Comparison of ENCODE assay signal across 15 mouse cellular contexts in genomic region chr8:120004705-120005381, GRCm38 (mm10). TPM values are rescaled to one million over a fixed set of nuclear protein-coding genes. Genes with fewer than 3 reads are reported as not detected.
A peak's percentile ranks its signal among the peaks of the same experiment; 100 is the strongest.
DNase-seq lines count a peak whose midpoint lies in the region; ATAC-seq and TF ChIP-seq lines count a peak whose summit lies in the region.
"Had no signal": no experiment of that assay in that cellular context is flagged by ENCODE, and none has a peak within 500 bp of the region (broad histone marks: within the 10 kb centered on the region; RNA-seq: fewer than 3 reads in every experiment).

No protein-coding gene starts in this region.

- no peak overlapping the region for H3K4me3 ChIP-seq in heart, embryonic 10.5 days
- no peak overlapping the region for H3K4me3 ChIP-seq in liver, embryonic 11.5 days (ENCODE audit: low read depth, low read length)
- no peak overlapping the region for H3K4me3 ChIP-seq in liver, postnatal 0 days (ENCODE audit: low read depth, low read length)
- H3K4me3 ChIP-seq in neural tube, embryonic 12.5 days = no peak overlapping the region
- H3K4me3 ChIP-seq: forebrain, embryonic 12.5 days; heart, embryonic 12.5 days; midbrain, embryonic 12.5 days; neural tube, embryonic 13.5 days had no signal

- no peak for DNase-seq in heart, embryonic 10.5 days (ENCODE audit: low spot score)
- no peak for DNase-seq in heart, adult 9 months (ENCODE audit: low spot score in 2 of 2)
- no peak for DNase-seq in liver, embryonic 11.5 days (ENCODE audit: low spot score)
- DNase-seq in liver, postnatal 0 days = no peak
- peak; percentile 62 for DNase-seq in hindlimb bud, embryonic 11.5 days (ENCODE audit: extremely low spot score, low read depth, low spot score)
- DNase-seq in adrenal gland, postnatal 36 days = no peak
- DNase-seq: cerebellum, adult 9-10 months; thymus, adult 18-20 months had no signal

- WGBS in heart, embryonic 10.5 days = 65% methylated on average over 2 of the region's 2 CpGs
- 59% methylated on average over 2 of the region's 2 CpGs for WGBS in liver, embryonic 11.5 days
- 61% methylated on average over 2 of the region's 2 CpGs for WGBS in liver, postnatal 0 days (ENCODE audit: insufficient replicate concordance)
- 45% methylated on average over 2 of the region's 2 CpGs for WGBS in neural tube, embryonic 12.5 days

- H3K27me3 ChIP-seq in heart, embryonic 10.5 days (ENCODE audit: insufficient read depth, poor library complexity, severe bottlenecking) = peaks cover 15% of the 10 kb centered on the region
- no peaks in the 10 kb centered on the region for H3K27me3 ChIP-seq in liver, embryonic 11.5 days (replicated peaks; ENCODE audit: control insufficient read depth, insufficient read depth, low read length)
- no peaks in the 10 kb centered on the region for H3K27me3 ChIP-seq in liver, postnatal 0 days (ENCODE audit: insufficient read depth, low read length)
- H3K27me3 ChIP-seq in neural tube, embryonic 12.5 days (replicated peaks) = no peaks in the 10 kb centered on the region
- H3K27me3 ChIP-seq: midbrain, embryonic 12.5 days; neural tube, embryonic 13.5 days had no signal

- H3K9ac ChIP-seq in liver, embryonic 11.5 days (ENCODE audit: low read depth, low read length) = no peak overlapping the region
- H3K9ac ChIP-seq in liver, postnatal 0 days (replicated peaks) = no peak overlapping the region
- H3K9ac ChIP-seq in neural tube, embryonic 12.5 days = no peak overlapping the region
- H3K9ac ChIP-seq: forebrain, embryonic 12.5 days; heart, embryonic 12.5 days; hindbrain, embryonic 14.5 days; midbrain, embryonic 12.5 days; neural tube, embryonic 13.5 days had no signal

- no peaks in the 10 kb centered on the region for H3K36me3 ChIP-seq in heart, embryonic 10.5 days
- no peaks in the 10 kb centered on the region for H3K36me3 ChIP-seq in liver, embryonic 11.5 days (ENCODE audit: control insufficient read depth, insufficient read depth, low read length)
- no peaks in the 10 kb centered on the region for H3K36me3 ChIP-seq in liver, postnatal 0 days (replicated peaks; ENCODE audit: insufficient read depth, low read length)
- H3K36me3 ChIP-seq in neural tube, embryonic 12.5 days = no peaks in the 10 kb centered on the region
- H3K36me3 ChIP-seq: forebrain, embryonic 12.5 days; heart, embryonic 12.5 days; midbrain, embryonic 12.5 days; neural tube, embryonic 13.5 days had no signal

- peak overlapping the region; percentile 50; the same call in 1 of the 2 replicates for H3K27ac ChIP-seq in heart, embryonic 10.5 days
- peak overlapping the region; percentile 19; the same call in 1 of the 2 replicates for H3K27ac ChIP-seq in liver, embryonic 11.5 days (ENCODE audit: low read depth, low read length)
- H3K27ac ChIP-seq in liver, postnatal 0 days (ENCODE audit: low read depth) = no peak overlapping the region
- no peak overlapping the region for H3K27ac ChIP-seq in neural tube, embryonic 12.5 days
- H3K27ac ChIP-seq: forebrain, embryonic 12.5 days; hindbrain, embryonic 14.5 days; neural tube, embryonic 13.5 days had no signal

- no peak overlapping the region for H3K4me2 ChIP-seq in liver, embryonic 11.5 days
- no peak overlapping the region for H3K4me2 ChIP-seq in liver, postnatal 0 days (ENCODE audit: low read depth, low read length)
- H3K4me2 ChIP-seq in neural tube, embryonic 12.5 days (replicated peaks) = 0 out of 2 replicates have a peak overlapping the region, but pooled peaks have one; percentile 7
- H3K4me2 ChIP-seq: forebrain, embryonic 12.5 days; hindbrain, embryonic 14.5 days; midbrain, embryonic 12.5 days; neural tube, embryonic 13.5 days had no signal

- no peak for TF ChIP-seq CTCF in liver, postnatal 0 days (IDR thresholded peaks at IDR 0.05; ENCODE audit: low read depth)

- H3K4me1 ChIP-seq in heart, embryonic 10.5 days = peaks cover 53% of the 10 kb centered on the region
- no peaks in the 10 kb centered on the region; the same call in 1 of the 2 replicates for H3K4me1 ChIP-seq in liver, embryonic 11.5 days (replicated peaks; ENCODE audit: control insufficient read depth, insufficient read depth, low read length)
- H3K4me1 ChIP-seq in liver, postnatal 0 days (ENCODE audit: insufficient read depth) = no peaks in the 10 kb centered on the region
- peaks cover 11% of the 10 kb centered on the region for H3K4me1 ChIP-seq in neural tube, embryonic 12.5 days

- TF ChIP-seq EP300 in liver, postnatal 0 days (IDR thresholded peaks at IDR 0.05; ENCODE audit: low read depth) = no peak

- ATAC-seq in liver, embryonic 11.5 days (replicated peaks; ENCODE audit: low FRiP score) = no peak
- no peak for ATAC-seq in liver, postnatal 0 days
- ATAC-seq in neural tube, embryonic 12.5 days (ENCODE audit: low FRiP score, low read depth) = no peak
- ATAC-seq in megakaryocyte progenitor cell, adult 5-6 weeks (replicated peaks; ENCODE audit: poor library complexity) = no peak

- no peaks in the 10 kb centered on the region for H3K9me3 ChIP-seq in heart, embryonic 10.5 days
- no peaks in the 10 kb centered on the region for H3K9me3 ChIP-seq in liver, embryonic 11.5 days (ENCODE audit: control insufficient read depth, low read length)
- no peaks in the 10 kb centered on the region for H3K9me3 ChIP-seq in liver, postnatal 0 days (ENCODE audit: low read length)
- H3K9me3 ChIP-seq in neural tube, embryonic 12.5 days = no peaks in the 10 kb centered on the region
- H3K9me3 ChIP-seq: forebrain, embryonic 12.5 days; heart, embryonic 12.5 days; midbrain, embryonic 12.5 days; neural tube, embryonic 13.5 days had no signal

RNA-seq across cellular contexts. Expression of gene Crispld2, which starts 12.6 kb away (rescaled TPM):
- polyA plus RNA-seq in heart, embryonic 10.5 days (2016; fragmentation: Nextera tagmentation; extraction: Ambion mirVana) = 3.2 and 9.7 TPM in 2 replicates
- 3.8 and 4.4 TPM in 2 replicates for polyA plus RNA-seq in liver, embryonic 11.5 days (2014; fragmentation: Nextera tagmentation; extraction: Ambion mirVana)
- polyA plus RNA-seq in liver, postnatal 0 days (2015; fragmentation: Nextera tagmentation; extraction: Ambion mirVana) = 2.1 and 2.5 TPM in 2 replicates
- polyA plus RNA-seq in neural tube, embryonic 12.5 days (2016; fragmentation: Nextera tagmentation; extraction: Ambion mirVana) = 5.2 and 5.6 TPM in 2 replicates
- total RNA-seq in megakaryocyte progenitor cell, adult 5-6 weeks (2015) = 0.49 and 0.54 TPM in 2 replicates
- total RNA-seq in megakaryocyte progenitor cell, adult 5-6 weeks (2017) = 0.51 and 0.92 TPM in 2 replicates
- total RNA-seq in adrenal gland, postnatal 36 days (2021) = 10 to 100 TPM in 1 of 2 experiments, 1 to 10 TPM in 1; 7.8 to 19.4 TPM

Comparison
In these comparisons a context has a peak if more than half of its experiments do, and no peak if none do; other contexts are left out.
1. H3K27ac ChIP-seq: peak in heart, embryonic 10.5 days (single experiment) and liver, embryonic 11.5 days (single experiment); none in liver, postnatal 0 days (single experiment) and neural tube, embryonic 12.5 days (single experiment).